Comparison of ENCODE assay signal across 8 mouse cellular contexts in the genomic region with DNA sequence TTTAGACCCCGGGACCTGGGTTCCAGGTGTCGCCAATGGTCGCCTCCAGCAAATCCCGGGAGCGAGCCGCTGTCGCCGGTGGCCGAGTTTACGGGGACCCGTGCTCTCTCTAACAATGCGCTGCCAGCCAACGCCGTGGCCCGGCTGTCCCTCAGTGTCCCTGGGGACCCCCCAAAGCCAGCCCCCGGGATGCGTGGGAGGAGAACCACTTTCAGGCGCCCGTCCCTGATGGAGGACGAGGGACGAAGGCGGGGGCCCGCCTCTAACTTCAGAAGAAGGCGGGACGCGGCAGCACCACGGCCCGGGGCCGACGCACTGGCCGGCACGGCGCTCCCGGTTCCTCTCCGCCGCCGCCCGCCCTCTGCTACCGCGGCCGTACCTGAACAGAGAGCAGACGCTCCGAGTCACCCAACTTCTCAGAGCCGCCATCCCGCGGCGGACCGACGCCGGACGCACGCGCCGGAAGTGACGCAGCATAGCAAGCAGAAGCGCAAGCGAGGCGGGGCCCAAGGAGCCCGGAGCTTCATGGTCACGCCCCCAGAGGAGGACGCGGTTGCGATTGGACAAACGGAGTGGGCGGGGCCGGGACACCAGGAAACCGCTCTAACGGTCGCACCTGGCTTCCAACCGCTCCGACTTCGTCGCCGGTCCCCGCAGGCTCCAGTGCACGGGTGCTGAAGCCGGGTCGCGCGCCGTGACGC. TPM values are rescaled to one million over a fixed set of nuclear protein-coding genes. Genes with fewer than 3 reads are reported as not detected.
A peak's percentile ranks its signal among the peaks of the same experiment; 100 is the strongest.
DNase-seq lines count a peak whose midpoint lies in the region; ATAC-seq and TF ChIP-seq lines count a peak whose summit lies in the region.

A gene (minus strand): TSS at position 485 of the 701 bp plus-strand sequence.

- TF ChIP-seq CTCF in MEL (IDR thresholded peaks at IDR 0.05 in 2 of 3, conservative IDR thresholded peaks at IDR 0.05 in 1 of 3; ENCODE audit: control insufficient read depth in 1 of 3, insufficient read depth in 1 of 3, low read depth in 2 of 3, low read length in 3 of 3, poor library complexity in 1 of 3, severe bottlenecking in 1 of 3) = 0 out of 6 replicates have a peak, but pooled peaks of 1 of the 3 experiments have one; percentile 5
- TF ChIP-seq CTCF in cerebellum, adult 2 months (IDR thresholded peaks at IDR 0.05; ENCODE audit: borderline replicate concordance, insufficient read depth, low read depth, low read length) = no peak
- TF ChIP-seq CTCF in forebrain, postnatal 0 days (IDR thresholded peaks at IDR 0.05; ENCODE audit: low read depth) = peak; percentile 22; the same call in 1 of the 2 replicates

- no peak for TF ChIP-seq RAD21 in MEL (IDR thresholded peaks at IDR 0.05; ENCODE audit: low read depth, low read length)

- H3K27me3 ChIP-seq in MEL (ENCODE audit: control insufficient read depth in 1 of 2, insufficient read depth in 2 of 2, low read length in 2 of 2) = no peaks in the 10 kb centered on the region
- no peaks in the 10 kb centered on the region for H3K27me3 ChIP-seq in cerebellum, adult 2 months (ENCODE audit: control insufficient read depth, insufficient read depth, low read length)
- H3K27me3 ChIP-seq in forebrain, postnatal 0 days (ENCODE audit: insufficient read depth, low read length) = no peaks in the 10 kb centered on the region
- no peaks in the 10 kb centered on the region for H3K27me3 ChIP-seq in lung, embryonic 15.5 days

- under 1% methylated on average over 81 of the region's 82 CpGs for WGBS in cerebellum, adult 2 months
- 1% methylated on average over 79 of the region's 82 CpGs for WGBS in forebrain, postnatal 0 days
- under 1% methylated on average over 82 of the region's 82 CpGs for WGBS in lung, embryonic 15.5 days

- peak; percentile 98 for ATAC-seq in forebrain, postnatal 0 days
- peak; percentile 97 for ATAC-seq in lung, embryonic 15.5 days (ENCODE audit: borderline replicate concordance, extremely low read depth, low FRiP score, low TSS enrichment)

- peaks cover 6% of the 10 kb centered on the region for H3K79me2 ChIP-seq in MEL (ENCODE audit: control insufficient read depth, insufficient read depth, low read length, poor library complexity)

- peak within 1 kb of the TSS; percentile 80 for H3K4me2 ChIP-seq in forebrain, postnatal 0 days (ENCODE audit: low read depth)
- H3K4me2 ChIP-seq in lung, embryonic 15.5 days = peak within 1 kb of the TSS; percentile 82

- H3K4me3 ChIP-seq in MEL (ENCODE audit: control insufficient read depth in 1 of 2, insufficient read depth in 1 of 2, low read depth in 2 of 2, low read length in 2 of 2) = peak within 1 kb of the TSS; percentile 88 to 99
- peak within 1 kb of the TSS; percentile 72 for H3K4me3 ChIP-seq in cerebellum, adult 2 months (replicated peaks; ENCODE audit: insufficient read depth, low read depth, low read length)
- peak within 1 kb of the TSS; percentile 90 for H3K4me3 ChIP-seq in forebrain, postnatal 0 days (ENCODE audit: low read depth, low read length)
- peak within 1 kb of the TSS; percentile 87 for H3K4me3 ChIP-seq in lung, embryonic 15.5 days

- H3K36me3 ChIP-seq in MEL (ENCODE audit: control insufficient read depth in 1 of 2, insufficient read depth in 2 of 2, low read length in 2 of 2) = peaks cover 0 to 4% of the 10 kb centered on the region in 2 experiments; a peak in 3 of 4 replicates
- H3K36me3 ChIP-seq in forebrain, postnatal 0 days (ENCODE audit: insufficient read depth) = peaks cover 20% of the 10 kb centered on the region
- H3K36me3 ChIP-seq in lung, embryonic 15.5 days = 0 out of 2 replicates have a peak, but pooled peaks cover 6% of the 10 kb centered on the region

- TF ChIP-seq POLR2A in MEL (IDR thresholded peaks at IDR 0.05; ENCODE audit: control insufficient read depth in 1 of 2, insufficient read depth in 1 of 2, low read depth in 1 of 2, low read length in 2 of 2, poor library complexity in 1 of 2) = peak; percentile 89 to 91
- peak; percentile 96 for TF ChIP-seq POLR2A in cerebellum, adult 2 months (IDR thresholded peaks at IDR 0.05; ENCODE audit: borderline replicate concordance, insufficient read depth, low read length)

- TF ChIP-seq EP300 in MEL (IDR thresholded peaks at IDR 0.05; ENCODE audit: low read depth in 1 of 2, low read length in 2 of 2) = peak in 1 of 2 experiments; percentile 44; a peak in 2 of 4 replicates

- no peaks in the 10 kb centered on the region for H3K9me3 ChIP-seq in MEL (replicated peaks; ENCODE audit: insufficient read depth, low read length)
- H3K9me3 ChIP-seq in forebrain, postnatal 0 days (ENCODE audit: low read length) = no peaks in the 10 kb centered on the region
- no peaks in the 10 kb centered on the region for H3K9me3 ChIP-seq in lung, embryonic 15.5 days

- peak; percentile 98 for DNase-seq in MEL (ENCODE audit: low read depth, low spot score)
- peak; percentile 97 for DNase-seq in cerebellum, adult 2 months
- DNase-seq in forebrain, postnatal 0 days = peak; percentile 98
- peak; percentile 99 for DNase-seq in heart, postnatal 4 days
- DNase-seq in layer of hippocampus, adult 8-10 months (ENCODE audit: low spot score in 2 of 2) = peak; percentile 95 to 97
- peak; percentile 95 for DNase-seq in ovary, adult 18-20 months (ENCODE audit: low spot score)
- peak; percentile 100 for DNase-seq in thymus, postnatal 0 days (ENCODE audit: low spot score)

- H3K27ac ChIP-seq in MEL (ENCODE audit: control insufficient read depth, low read depth, low read length) = peak within 1 kb of the TSS; percentile 3; the same call in 1 of the 2 replicates
- H3K27ac ChIP-seq in cerebellum, adult 2 months (ENCODE audit: insufficient read depth, low read length) = 0 out of 2 replicates have a peak within 1 kb of the TSS, but pooled peaks have one; percentile 12
- H3K27ac ChIP-seq in forebrain, postnatal 0 days (ENCODE audit: low read depth, low read length) = peak within 1 kb of the TSS; percentile 74
- H3K27ac ChIP-seq in lung, embryonic 15.5 days = peak within 1 kb of the TSS; percentile 31; the same call in 1 of the 2 replicates

- H3K4me1 ChIP-seq in MEL (ENCODE audit: control insufficient read depth in 1 of 2, insufficient read depth in 2 of 2, low read length in 2 of 2) = peaks cover 3 to 10% of the 10 kb centered on the region in 2 experiments; a peak in 3 of 4 replicates
- no peaks in the 10 kb centered on the region for H3K4me1 ChIP-seq in cerebellum, adult 2 months (ENCODE audit: control insufficient read depth, insufficient read depth, low read length)
- H3K4me1 ChIP-seq in forebrain, postnatal 0 days (ENCODE audit: insufficient read depth) = peaks cover 12% of the 10 kb centered on the region
- peaks cover 20% of the 10 kb centered on the region for H3K4me1 ChIP-seq in lung, embryonic 15.5 days

- peak within 1 kb of the TSS; percentile 85 for H3K9ac ChIP-seq in MEL (ENCODE audit: control insufficient read depth, low read depth, low read length, poor library complexity, severe bottlenecking)
- H3K9ac ChIP-seq in forebrain, postnatal 0 days = peak within 1 kb of the TSS; percentile 63
- H3K9ac ChIP-seq in lung, embryonic 15.5 days = peak within 1 kb of the TSS; percentile 83

TF ChIP-seq in MEL, 35 proteins besides CTCF, POLR2A, EP300 and RAD21 (continues in another document):
- TF ChIP-seq GATA1 (IDR thresholded peaks at IDR 0.05; ENCODE audit: low read depth, low read length) (no peak), MEF2A (IDR thresholded peaks at IDR 0.05; ENCODE audit: extremely low read depth, insufficient replicate concordance, low read depth, low read length, poor library complexity, severe bottlenecking) (no peak), ETS1 (IDR thresholded peaks at IDR 0.05; ENCODE audit: low read depth, low read length) (peak; percentile 28; the same call in 1 of the 2 replicates), MYB (IDR thresholded peaks at IDR 0.05; ENCODE audit: low read depth, low read length) (peak; percentile 95), MAZ (IDR thresholded peaks at IDR 0.05; ENCODE audit: low read depth, low read length) (peak; percentile 95; the same call in 1 of the 2 replicates), BHLHE40 (IDR thresholded peaks at IDR 0.05; ENCODE audit: borderline replicate concordance, low read depth, low read length) (no peak), MAX (IDR thresholded peaks at IDR 0.05; ENCODE audit: low read length) (no peak), POLR2AphosphoS2 (IDR thresholded peaks at IDR 0.05; ENCODE audit: low read length) (peak; percentile 96), ELF1 (IDR thresholded peaks at IDR 0.05; ENCODE audit: low read depth, low read length) (peak; percentile 78), USF1 (IDR thresholded peaks at IDR 0.05; ENCODE audit: low read depth, low read length) (peak; percentile 30; the same call in 1 of the 2 replicates), MXI1 (IDR thresholded peaks at IDR 0.05; ENCODE audit: low read depth, low read length) (no peak), TCF12 (IDR thresholded peaks at IDR 0.05; ENCODE audit: low read depth, low read length) (peak; percentile 43; the same call in 1 of the 2 replicates), SIN3A (IDR thresholded peaks at IDR 0.05; ENCODE audit: low read length) (peak; percentile 84; the same call in 1 of the 2 replicates), NRF1 (IDR thresholded peaks at IDR 0.05; ENCODE audit: insufficient read depth, low read depth, low read length, poor library complexity, severe bottlenecking) (0 out of 2 replicates have a peak, but pooled peaks have one; percentile 20), ZMIZ1 (IDR thresholded peaks at IDR 0.05; ENCODE audit: low read depth, low read length) (peak; percentile 92), GABPA (IDR thresholded peaks at IDR 0.05; ENCODE audit: low read depth, low read length) (no peak), ZKSCAN1 (IDR thresholded peaks at IDR 0.05; ENCODE audit: low read depth, low read length) (0 out of 2 replicates have a peak, but pooled peaks have one; percentile 28), POLR2AphosphoS5 (IDR thresholded peaks at IDR 0.05; ENCODE audit: borderline replicate concordance, low read depth, low read length) (no peak), MAFK (IDR thresholded peaks at IDR 0.05; ENCODE audit: borderline replicate concordance, low read depth, low read length) (no peak), HCFC1 (IDR thresholded peaks at IDR 0.05; ENCODE audit: low read depth, low read length) (peak; percentile 83)

RNA-seq across cellular contexts. Expression of the gene that starts here (rescaled TPM):
- 46.8 and 48.9 TPM in 2 replicates for total RNA-seq in MEL (2012; rRNA removed)
- polyA plus RNA-seq in MEL (2012; ENCODE audit: insufficient read depth in 1 of 2, insufficient read length in 2 of 2, low read depth in 1 of 2, low replicate concordance in 2 of 2, missing spikeins in 1 of 2) = 10 to 100 TPM in 1 of 2 experiments, not detected in 1; 70.8 TPM
- polyA plus RNA-seq in cerebellum, adult 2 months (2012; rRNA removed) = 76.3 and 77.9 TPM in 2 replicates
- total RNA-seq in forebrain, postnatal 0 days (2014; rRNA removed) = 71.6 and 73.2 TPM in 2 replicates
- polyA plus RNA-seq in forebrain, postnatal 0 days (2015; fragmentation: Nextera tagmentation; extraction: Ambion mirVana) = 94.3 and 97.6 TPM in 2 replicates
- 10 to 100 TPM; 51.9 to 58.1 TPM for total RNA-seq in heart, postnatal 4 days (2021)
- total RNA-seq in layer of hippocampus, adult 8-10 months (2022) = 10 to 100 TPM; 29.8 to 34.4 (median 31.1) TPM
- polyA plus RNA-seq in lung, embryonic 15.5 days (2015; fragmentation: Nextera tagmentation; extraction: Ambion mirVana) = 109 and 115 TPM in 2 replicates
- 131 and 139 TPM in 2 replicates for polyA plus RNA-seq in thymus, postnatal 0 days (2015; fragmentation: Nextera tagmentation; extraction: Ambion mirVana)

Comparison
In these comparisons a context has a peak if more than half of its experiments do, and no peak if none do; other contexts are left out.
1. Peak in every context shown above with its lines: DNase-seq, ATAC-seq, H3K4me3 ChIP-seq and H3K27ac ChIP-seq.
2. H3K27ac ChIP-seq: peak in every context shown above with its lines; median percentile 74 in forebrain, postnatal 0 days; 31 in lung, embryonic 15.5 days; 12 in cerebellum, adult 2 months; 3 in MEL.